Mouse (Mus musculus) lung, embryonic 16.5 days (tissue): ENCODE measurements around the gene Tifa. TPM values are rescaled to one million over a fixed set of nuclear protein-coding genes. Genes with fewer than 3 reads are reported as not detected.

Experiments
- ATAC-seq: fragments of 200-750 bp; cut with Nextera tagmentation; 2 replicates; pipeline ENCODE4 v1.8.0; 2017; ENCODE audit warnings: low read depth, mild to moderate bottlenecking, moderate library complexity
- H3K27ac ChIP-seq: fragments of 300-500 bp; sonication (generic); 2 replicates; pipeline ENCODE4 v1.5.1; 2014; ENCODE audit warnings: mild to moderate bottlenecking, control low read depth, low read length
- H3K27me3 ChIP-seq: fragments of 300-500 bp; sonication (generic); 2 replicates; pipeline ENCODE4 v1.6.1; 2014; ENCODE audit warnings: low read depth, low read length, mixed read lengths; ENCODE audit not compliant: control insufficient read depth, insufficient read depth
- H3K36me3 ChIP-seq: fragments of 300-500 bp; sonication (generic); 2 replicates; pipeline ENCODE4 v1.6.1; 2014; ENCODE audit warnings: low read length; ENCODE audit not compliant: control insufficient read depth, insufficient read depth
- H3K4me1 ChIP-seq: fragments of 300-500 bp; sonication (generic); replicated peaks from 2 replicates; pipeline ENCODE4 v1.6.1; 2014; ENCODE audit warnings: low read length, mixed read lengths; ENCODE audit not compliant: control insufficient read depth, insufficient read depth
- H3K4me2 ChIP-seq: fragments of 300-500 bp; sonication (generic); 2 replicates; pipeline ENCODE4 v1.6.1; 2014; ENCODE audit warnings: low read depth, low read length, control low read depth
- H3K4me3 ChIP-seq: fragments of 300-500 bp; sonication (generic); 2 replicates; pipeline ENCODE4 v1.5.1; 2014; ENCODE audit warnings: mild to moderate bottlenecking, low read length, control low read depth
- H3K9ac ChIP-seq: fragments of 300-500 bp; sonication (generic); 2 replicates; pipeline ENCODE4 v1.6.1; 2014; ENCODE audit warnings: low read length, control low read depth
- H3K9me3 ChIP-seq: fragments of 300-500 bp; sonication (generic); 2 replicates; pipeline ENCODE4 v1.6.1; 2016; ENCODE audit warnings: low read length; ENCODE audit not compliant: control insufficient read depth
- WGBS: fragments of 180-500 bp; shearing (Covaris S2); extraction: QIAGEN DNeasy Blood & Tissue Kit; methylation state at CpG from one replicate; pipeline ENCODE4 v1.1.7; 2014; 5-methylcytosine and 5-hydroxymethylcytosine counted together
- polyA plus RNA-seq: library from polyadenylated mRNA; unstranded; fragments of >200 nt; fragmentation: Nextera tagmentation; extraction: Ambion mirVana; gene quantifications from 2 replicates; pipeline ENCODE4 v1.2.1, GENCODE M21; 2015

Gene Tifa
- polyA plus RNA-seq, 1 experiment from 2014 or later: 6.3 TPM

DNA sequence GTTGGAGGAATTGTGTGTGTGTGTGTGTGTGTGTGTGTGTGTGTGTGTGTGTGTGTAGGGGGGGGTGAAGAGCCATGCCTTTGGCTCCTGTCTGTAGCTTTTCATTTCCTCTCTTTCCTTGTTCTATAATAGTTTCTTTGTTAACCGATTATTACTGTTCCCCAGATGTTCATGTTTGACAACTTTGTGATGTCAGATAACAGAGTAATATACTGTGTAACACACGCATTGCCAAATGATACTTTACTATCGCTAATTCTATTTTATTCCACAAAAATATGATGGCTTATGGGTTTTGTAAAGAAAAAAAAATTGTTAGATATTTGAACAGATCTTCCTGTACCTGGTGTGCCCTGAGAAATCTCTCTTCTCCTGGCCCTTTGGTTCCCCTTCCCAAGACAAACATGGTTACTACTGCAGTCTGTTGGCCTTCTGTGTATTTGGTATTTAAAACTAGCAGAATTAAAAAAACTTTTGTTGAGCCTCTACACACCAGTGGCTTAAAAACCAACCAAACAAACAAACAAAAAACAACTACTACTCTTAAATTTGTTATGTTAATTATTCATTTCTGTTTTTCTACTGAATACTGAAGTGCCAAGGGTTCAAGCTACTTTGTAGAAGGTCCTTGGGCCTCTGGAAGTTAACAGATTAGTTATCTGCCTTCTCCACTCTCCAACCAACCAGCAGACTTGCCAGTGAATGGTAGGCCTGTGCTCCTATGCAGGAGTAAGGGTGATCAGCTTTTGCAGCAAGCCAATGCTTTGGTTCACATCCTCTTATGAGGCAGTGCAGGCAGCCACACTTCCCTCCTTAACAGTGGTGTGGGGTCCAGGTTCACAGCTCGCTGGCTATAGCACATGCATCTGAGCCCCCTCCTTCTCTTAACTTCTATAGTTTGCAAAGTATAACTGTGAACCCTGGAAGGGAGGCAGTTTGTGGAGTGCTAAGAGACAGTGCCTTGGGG is 2.3 kb downstream of the Tifa start:
- H3K27me3 ChIP-seq: peaks cover 8% of the 10 kb centered on the region; the same call in 1 of the 2 replicates
- WGBS: 47% methylated on average over 4 of the region's 4 CpGs
- peaks cover 2% of the 10 kb centered on the region; the same call in 1 of the 2 replicates for H3K9me3 ChIP-seq
- no peak overlapping the region for H3K27ac ChIP-seq
- ATAC-seq: no peak
- peak overlapping the region; percentile 61; the same call in 1 of the 2 replicates for H3K4me3 ChIP-seq
- H3K4me1 ChIP-seq: peaks cover 6% of the 10 kb centered on the region
- no peaks in the 10 kb centered on the region for H3K36me3 ChIP-seq
- peak overlapping the region; percentile 66; the same call in 1 of the 2 replicates for H3K9ac ChIP-seq
- H3K4me2 ChIP-seq: peak overlapping the region; percentile 96

DNA sequence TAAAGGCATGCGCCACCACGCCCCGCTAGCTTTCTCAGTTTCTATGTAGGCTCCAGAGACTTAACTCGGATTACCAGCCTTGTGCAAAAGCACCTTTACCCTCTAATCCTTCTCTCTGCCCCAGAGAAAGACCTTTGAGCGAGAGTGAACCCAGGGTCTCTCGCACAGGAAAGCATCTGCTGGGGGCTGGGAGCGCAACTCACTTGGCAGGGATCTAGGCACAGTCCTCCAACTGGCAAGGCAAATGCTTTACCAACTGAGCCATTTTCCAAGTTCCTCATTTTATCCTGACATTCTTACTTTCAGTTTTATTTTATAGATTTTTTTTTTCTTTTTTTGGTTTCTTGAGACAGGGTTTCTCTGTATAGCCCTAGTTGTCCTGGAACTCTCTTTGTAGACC is 3.4 kb downstream of the Tifa start:
- H3K27ac ChIP-seq: no peak overlapping the region
- no peak for ATAC-seq
- H3K9me3 ChIP-seq: peaks cover 2% of the 10 kb centered on the region; the same call in 1 of the 2 replicates
- H3K4me1 ChIP-seq: peaks cover 6% of the 10 kb centered on the region
- H3K36me3 ChIP-seq: no peaks in the 10 kb centered on the region
- no peak overlapping the region for H3K9ac ChIP-seq
- H3K27me3 ChIP-seq: peaks cover 8% of the 10 kb centered on the region; the same call in 1 of the 2 replicates
- H3K4me2 ChIP-seq: no peak overlapping the region
- no peak overlapping the region for H3K4me3 ChIP-seq
- WGBS: 82% methylated on average over 7 of the region's 7 CpGs

DNA sequence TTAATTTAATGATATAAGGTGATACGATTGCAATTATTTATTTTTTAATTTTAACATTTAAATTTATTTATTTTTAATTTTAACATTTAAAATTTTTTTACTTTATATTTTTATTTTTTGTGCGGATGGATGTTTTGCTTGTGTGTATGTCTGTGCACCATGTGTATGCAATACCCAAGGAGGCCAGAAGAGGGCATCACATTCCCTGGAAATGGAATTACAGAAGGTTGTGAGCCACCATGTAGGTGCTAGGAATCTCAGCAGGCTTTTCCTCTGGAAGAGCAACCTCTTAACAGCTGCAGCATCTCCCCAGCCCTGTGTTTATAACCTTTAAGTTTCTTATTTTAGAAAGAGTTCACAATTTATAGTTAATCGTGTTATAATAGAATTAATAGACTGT is 6.2 kb downstream of the Tifa start:
- WGBS: 93% methylated on average over 3 of the region's 3 CpGs
- Histone ChIP-seq H3K9ac (no peak overlapping the region), H3K27me3 (no peaks in the 10 kb centered on the region), H3K36me3 (no peaks in the 10 kb centered on the region), H3K9me3 (peaks cover 2% of the 10 kb centered on the region; the same call in 1 of the 2 replicates), H3K4me2 (no peak overlapping the region), H3K4me3 (no peak overlapping the region), H3K27ac (no peak overlapping the region), H3K4me1 (peaks cover 6% of the 10 kb centered on the region)
- no peak for ATAC-seq

DNA sequence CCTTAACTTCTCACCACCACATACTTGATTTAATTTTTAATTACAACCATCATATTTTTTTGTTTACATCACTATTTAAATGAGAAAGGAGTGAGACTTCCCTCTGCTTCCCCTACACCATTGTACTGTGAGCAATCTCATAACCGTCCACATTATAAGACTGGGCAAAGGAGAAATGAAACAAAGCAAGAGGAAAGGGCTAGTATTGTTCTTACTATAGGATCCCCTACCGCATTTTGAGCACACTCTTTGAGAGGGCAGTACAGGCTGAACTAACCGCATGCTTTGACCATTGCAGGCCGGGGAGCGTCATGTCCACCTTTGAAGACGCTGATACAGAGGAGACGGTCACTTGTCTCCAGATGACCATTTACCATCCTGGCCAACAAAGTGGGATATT is 6.7 kb downstream of the Tifa start:
- H3K9ac ChIP-seq: no peak overlapping the region
- no peak for ATAC-seq
- no peaks in the 10 kb centered on the region for H3K27me3 ChIP-seq
- peaks cover 2% of the 10 kb centered on the region; the same call in 1 of the 2 replicates for H3K9me3 ChIP-seq
- no peaks in the 10 kb centered on the region for H3K36me3 ChIP-seq
- H3K4me1 ChIP-seq: peaks cover 1% of the 10 kb centered on the region
- whole genome bisulfite sequencing: 95% methylated on average over 7 of the region's 7 CpGs
- H3K4me2 ChIP-seq: no peak overlapping the region
- no peak overlapping the region for H3K4me3 ChIP-seq
- no peak overlapping the region for H3K27ac ChIP-seq

DNA sequence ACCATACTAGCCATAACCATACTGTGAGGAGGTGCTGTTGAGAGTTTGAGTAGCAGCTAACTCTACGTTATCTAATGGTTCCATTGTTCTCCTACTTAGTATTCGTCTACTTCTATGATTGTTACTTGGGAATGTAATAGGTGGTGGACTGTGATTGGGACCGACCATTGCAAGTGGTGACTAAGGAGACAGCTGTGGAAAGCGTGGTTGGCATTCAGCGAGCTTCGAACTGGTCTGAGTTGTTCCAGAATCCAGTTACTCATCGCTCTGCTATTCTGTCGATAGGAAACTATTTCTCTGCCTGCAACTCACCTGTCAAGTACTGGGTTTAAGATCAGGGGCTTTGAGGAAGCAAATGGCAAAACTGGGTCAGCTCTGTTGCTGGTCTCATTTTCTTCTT is 11.6 kb downstream of the Tifa start:
- no peaks in the 10 kb centered on the region for H3K27me3 ChIP-seq
- ATAC-seq: no peak
- 89% methylated on average over 8 of the region's 8 CpGs for WGBS

DNA sequence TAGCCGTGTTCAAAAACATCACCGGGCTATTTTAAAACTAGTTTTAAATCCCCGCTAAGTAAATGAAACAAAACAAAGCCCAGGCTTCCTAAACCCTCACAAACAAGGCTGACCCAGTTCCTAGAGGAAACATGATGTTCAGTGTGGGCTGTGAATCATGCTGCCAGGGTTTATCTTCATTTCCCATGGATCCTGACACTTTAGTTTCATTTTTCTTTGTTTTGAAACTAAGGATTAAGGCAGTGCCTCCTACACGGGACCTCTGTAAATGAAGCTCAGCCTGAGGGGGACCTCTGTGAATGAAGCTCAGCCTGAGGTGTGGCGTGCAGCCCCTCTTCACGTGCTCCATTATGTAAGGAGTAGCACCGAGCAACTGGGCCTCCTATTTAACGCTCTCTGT is 13.2 kb downstream of the Tifa start:
- no peaks in the 10 kb centered on the region for H3K4me1 ChIP-seq
- no peak overlapping the region for H3K4me3 ChIP-seq
- ATAC-seq: no peak
- no peak overlapping the region for H3K4me2 ChIP-seq
- no peaks in the 10 kb centered on the region for H3K9me3 ChIP-seq
- H3K9ac ChIP-seq: no peak overlapping the region
- H3K27ac ChIP-seq: no peak overlapping the region
- no peaks in the 10 kb centered on the region; the same call in 1 of the 2 replicates for H3K36me3 ChIP-seq
- no peaks in the 10 kb centered on the region for H3K27me3 ChIP-seq
- 47% methylated on average over 8 of the region's 8 CpGs for WGBS

More for the DNA sequence above, 11.6 kb downstream of the Tifa start:
- Histone ChIP-seq H3K27ac (no peak overlapping the region), H3K9ac (no peak overlapping the region), H3K4me2 (no peak overlapping the region), H3K36me3 (no peaks in the 10 kb centered on the region; the same call in 1 of the 2 replicates), H3K9me3 (no peaks in the 10 kb centered on the region), H3K4me3 (no peak overlapping the region), H3K4me1 (no peaks in the 10 kb centered on the region)

DNA sequence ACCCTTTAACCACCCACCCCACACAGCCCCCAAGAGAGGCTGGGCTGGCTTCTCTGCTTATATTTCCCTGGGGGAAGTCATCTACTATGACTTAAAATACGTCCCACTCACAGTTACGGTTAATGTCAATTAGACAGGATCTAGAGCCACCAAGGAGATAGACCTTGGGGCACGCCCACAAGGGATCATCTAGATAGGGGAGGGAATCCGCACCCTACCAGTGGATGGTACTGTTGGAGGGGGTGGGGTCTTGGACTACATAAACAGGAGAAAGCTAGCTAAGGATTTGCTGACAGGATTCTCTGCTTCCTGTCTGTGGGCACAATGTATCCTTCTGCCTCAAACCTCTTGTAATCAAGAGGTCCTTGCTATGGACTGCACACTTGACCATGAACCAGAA is 14.8 kb downstream of the Tifa start:
- H3K27ac ChIP-seq: no peak overlapping the region
- ATAC-seq: no peak

DNA sequence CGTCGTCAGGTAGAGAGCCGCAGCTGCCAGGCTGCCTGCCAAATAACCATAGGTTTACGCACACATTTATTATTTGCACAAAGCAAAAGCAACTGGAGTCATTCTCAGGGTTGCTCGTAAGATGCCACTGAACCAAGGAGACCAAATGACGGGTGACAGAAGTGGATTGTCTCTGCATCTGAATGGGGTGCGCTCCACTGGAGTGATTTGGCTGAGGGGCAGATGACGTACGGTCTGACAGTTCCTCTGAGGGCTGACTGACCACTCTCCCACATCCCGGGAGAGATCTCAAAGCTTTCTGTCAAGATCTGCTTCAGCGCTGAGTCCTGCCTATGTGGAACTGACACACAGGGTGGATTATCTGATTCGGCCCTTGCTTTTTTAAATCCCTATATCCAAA is 15.5 kb downstream of the Tifa start:
- H3K9ac ChIP-seq: no peak overlapping the region
- 79% methylated on average over 12 of the region's 12 CpGs for WGBS
- no peaks in the 10 kb centered on the region for H3K9me3 ChIP-seq
- H3K4me1 ChIP-seq: no peaks in the 10 kb centered on the region
- no peak for ATAC-seq
- peaks cover 9% of the 10 kb centered on the region; the same call in 1 of the 2 replicates for H3K36me3 ChIP-seq
- no peak overlapping the region for H3K27ac ChIP-seq
- no peaks in the 10 kb centered on the region for H3K27me3 ChIP-seq
- no peak overlapping the region for H3K4me2 ChIP-seq
- no peak overlapping the region for H3K4me3 ChIP-seq

More for the DNA sequence above, 14.8 kb downstream of the Tifa start:
- H3K9me3 ChIP-seq: no peaks in the 10 kb centered on the region
- H3K9ac ChIP-seq: no peak overlapping the region
- no peak overlapping the region for H3K4me2 ChIP-seq
- 76% methylated on average over 4 of the region's 4 CpGs for WGBS
- no peaks in the 10 kb centered on the region for H3K4me1 ChIP-seq
- no peaks in the 10 kb centered on the region for H3K27me3 ChIP-seq
- no peak overlapping the region for H3K4me3 ChIP-seq
- H3K36me3 ChIP-seq: peaks cover 9% of the 10 kb centered on the region; the same call in 1 of the 2 replicates

DNA sequence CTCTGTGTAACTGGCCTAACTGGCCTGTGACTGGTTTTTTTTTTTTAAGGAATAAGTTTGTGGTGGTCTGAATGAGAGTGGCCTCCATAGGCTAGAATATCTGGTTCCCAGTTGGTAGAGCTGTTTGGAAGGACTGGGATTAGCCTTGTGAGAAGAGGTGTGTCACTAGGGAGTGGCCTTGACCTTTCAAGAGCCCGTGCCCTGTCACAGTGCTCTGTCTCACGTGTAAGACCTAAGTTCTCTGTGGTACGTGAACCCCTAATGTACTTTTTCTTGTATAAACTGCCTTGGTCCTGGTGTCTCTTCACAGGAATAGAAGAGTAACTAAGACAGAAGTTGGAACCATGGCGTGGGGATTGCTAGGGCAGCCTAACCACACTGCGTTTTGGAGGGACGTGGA is 16.4 kb downstream of the Tifa start:
- no peak for ATAC-seq

More for the DNA sequence above, 16.4 kb downstream of the Tifa start:
- Histone ChIP-seq H3K4me1 (no peaks in the 10 kb centered on the region), H3K27ac (no peak overlapping the region), H3K27me3 (no peaks in the 10 kb centered on the region), H3K36me3 (peaks cover 9% of the 10 kb centered on the region; the same call in 1 of the 2 replicates), H3K4me3 (no peak overlapping the region), H3K9me3 (no peaks in the 10 kb centered on the region), H3K9ac (no peak overlapping the region), H3K4me2 (no peak overlapping the region)
- WGBS: 89% methylated on average over 6 of the region's 6 CpGs
